Mouse (Mus musculus): ENCODE results near the gene 1700020N01Rik.

1700020N01Rik gene

DNA sequence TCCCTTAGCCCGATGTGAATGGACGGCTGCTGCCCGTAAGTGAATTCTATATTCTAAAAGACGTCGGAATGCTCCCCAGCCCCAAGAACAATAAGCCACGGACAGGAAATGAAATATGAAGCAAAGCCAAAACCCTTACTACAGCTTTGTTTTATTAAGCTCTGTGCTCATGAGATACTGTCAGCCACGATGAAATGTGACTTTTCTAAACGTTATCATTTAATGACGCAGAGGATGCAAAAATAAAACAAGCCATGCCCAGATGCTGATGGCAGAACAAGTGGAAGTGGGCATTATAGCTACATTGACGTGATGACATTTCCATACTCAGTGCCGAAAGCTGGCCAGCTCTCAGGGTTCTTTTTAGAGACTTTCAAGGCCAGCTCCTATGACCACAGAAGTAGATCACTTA, 76.8 kb downstream of the 1700020N01Rik start:
- no peak for DNase-seq (ENCODE audit: low spot score)

DNA sequence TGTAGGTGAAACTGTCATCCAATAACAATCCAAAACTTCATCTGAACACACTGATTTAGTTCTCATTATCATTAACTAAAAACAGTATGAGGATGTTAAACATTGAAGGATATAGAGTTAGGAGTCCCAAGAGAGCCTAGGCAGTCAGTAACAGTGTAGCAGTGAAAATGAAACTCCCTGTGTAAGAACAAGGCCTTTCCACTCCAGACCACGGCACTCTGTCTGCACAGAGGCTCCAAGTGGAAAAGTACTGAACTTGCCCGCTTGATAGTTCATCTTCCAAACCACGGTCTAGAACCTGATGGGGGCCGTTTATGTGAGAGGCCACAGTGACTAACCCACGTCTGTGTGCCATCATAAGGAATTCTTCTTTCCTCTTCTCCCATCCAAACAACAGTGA, 77.2 kb downstream of the 1700020N01Rik start:
- no peak for DNase-seq (ENCODE audit: low spot score)

All from layer of hippocampus, adult 9-10 months (tissue).